Mouse (Mus musculus): ENCODE results near the gene Eci1. TPM values are rescaled to one million over a fixed set of nuclear protein-coding genes. Genes with fewer than 3 reads are reported as not detected.

Eci1 gene
- polyA plus RNA-seq, 1 experiment, result 28.0 TPM

- Histone ChIP-seq H3K4me3 (ENCODE audit: extremely low read depth, insufficient read depth, insufficient read length) (no peak overlapping the region), H3K27me3 (ENCODE audit: control insufficient read depth, insufficient read depth, low read length) (no peaks in the 10 kb centered on the region), H3K27ac (ENCODE audit: insufficient read depth, low read length) (no peak overlapping the region), H3K36me3 (ENCODE audit: control insufficient read depth, insufficient read depth, low read length) (no peaks in the 10 kb centered on the region), H3K4me1 (ENCODE audit: control insufficient read depth, insufficient read depth, insufficient read length) (no peaks in the 10 kb centered on the region)
- DNase-seq (ENCODE audit: low read depth in 1 of 2, low spot score in 2 of 2), result no peak
- 61% methylated on average over 2 of the region's 2 CpGs for WGBS
- no peak for TF ChIP-seq CTCF (IDR thresholded peaks at IDR 0.05; ENCODE audit: extremely low read depth, insufficient read depth, insufficient read length, insufficient replicate concordance)
- no peak for TF ChIP-seq POLR2A (IDR thresholded peaks at IDR 0.05; ENCODE audit: low read depth, low read length)
Measured at GRCm38 (mm10) chr17:24461580-24461979, 35.1 kb downstream of the Eci1 start.

- no peak for DNase-seq (ENCODE audit: low read depth in 1 of 2, low spot score in 2 of 2)
- 100% methylated on average over 1 of the region's 1 CpGs for WGBS
- Histone ChIP-seq H3K27me3 (ENCODE audit: control insufficient read depth, insufficient read depth, low read length) (no peaks in the 10 kb centered on the region), H3K27ac (ENCODE audit: insufficient read depth, low read length) (no peak overlapping the region), H3K36me3 (ENCODE audit: control insufficient read depth, insufficient read depth, low read length) (no peaks in the 10 kb centered on the region), H3K4me1 (ENCODE audit: control insufficient read depth, insufficient read depth, insufficient read length) (no peaks in the 10 kb centered on the region), H3K4me3 (ENCODE audit: extremely low read depth, insufficient read depth, insufficient read length) (no peak overlapping the region)
- TF ChIP-seq CTCF (IDR thresholded peaks at IDR 0.05; ENCODE audit: extremely low read depth, insufficient read depth, insufficient read length, insufficient replicate concordance), result no peak
- TF ChIP-seq POLR2A (IDR thresholded peaks at IDR 0.05; ENCODE audit: low read depth, low read length), result no peak
Measured at GRCm38 (mm10) chr17:24462932-24463331, 36.5 kb downstream of the Eci1 start.

DNA sequence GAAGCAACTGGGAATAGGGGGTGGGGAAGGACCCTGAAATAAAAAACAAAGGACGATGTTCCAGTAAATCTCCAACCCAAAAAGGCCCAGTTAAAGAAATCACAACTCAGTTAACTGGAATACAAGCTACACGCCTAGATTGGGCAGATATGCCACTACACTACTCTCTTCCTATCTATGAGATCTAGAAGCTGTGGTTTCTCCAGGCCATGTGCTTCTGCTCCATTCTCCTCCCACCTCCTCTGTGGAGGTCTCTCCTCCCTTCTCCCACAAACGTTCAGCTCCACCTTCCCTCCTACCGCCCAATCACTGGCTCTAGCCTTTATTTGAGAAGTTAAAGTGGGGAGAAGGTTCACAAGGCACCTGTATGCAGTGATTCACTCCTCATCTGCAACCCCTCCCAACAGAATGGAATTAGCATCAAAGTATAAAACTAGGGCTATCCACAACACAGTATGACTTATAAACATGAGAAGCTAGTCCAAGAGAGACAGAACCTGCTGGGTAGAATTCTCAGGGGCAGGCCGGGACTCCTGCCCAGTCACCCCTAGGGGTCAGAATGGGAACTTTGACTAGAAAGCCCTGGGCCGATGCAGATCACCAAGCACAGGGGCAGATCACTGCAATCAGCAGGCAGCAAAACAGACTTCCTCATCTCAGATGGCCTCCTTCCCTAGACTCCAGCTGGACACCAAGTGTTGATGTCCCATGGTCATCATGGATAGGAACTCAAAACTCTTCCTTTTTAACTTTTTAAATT lies 37.1 kb downstream of the Eci1 start:
- TF ChIP-seq CTCF (IDR thresholded peaks at IDR 0.05; ENCODE audit: extremely low read depth, insufficient read depth, insufficient read length, insufficient replicate concordance) (no peak), POLR2A (IDR thresholded peaks at IDR 0.05; ENCODE audit: low read depth, low read length) (no peak)
- WGBS, result 41% methylated on average over 6 of the region's 6 CpGs
- DNase-seq (ENCODE audit: low read depth in 1 of 2, low spot score in 2 of 2), result no peak
- Histone ChIP-seq H3K27me3 (ENCODE audit: control insufficient read depth, insufficient read depth, low read length) (no peaks in the 10 kb centered on the region), H3K4me1 (ENCODE audit: control insufficient read depth, insufficient read depth, insufficient read length) (no peaks in the 10 kb centered on the region), H3K27ac (ENCODE audit: insufficient read depth, low read length) (no peak overlapping the region), H3K36me3 (ENCODE audit: control insufficient read depth, insufficient read depth, low read length) (no peaks in the 10 kb centered on the region), H3K4me3 (ENCODE audit: extremely low read depth, insufficient read depth, insufficient read length) (no peak overlapping the region)

DNA sequence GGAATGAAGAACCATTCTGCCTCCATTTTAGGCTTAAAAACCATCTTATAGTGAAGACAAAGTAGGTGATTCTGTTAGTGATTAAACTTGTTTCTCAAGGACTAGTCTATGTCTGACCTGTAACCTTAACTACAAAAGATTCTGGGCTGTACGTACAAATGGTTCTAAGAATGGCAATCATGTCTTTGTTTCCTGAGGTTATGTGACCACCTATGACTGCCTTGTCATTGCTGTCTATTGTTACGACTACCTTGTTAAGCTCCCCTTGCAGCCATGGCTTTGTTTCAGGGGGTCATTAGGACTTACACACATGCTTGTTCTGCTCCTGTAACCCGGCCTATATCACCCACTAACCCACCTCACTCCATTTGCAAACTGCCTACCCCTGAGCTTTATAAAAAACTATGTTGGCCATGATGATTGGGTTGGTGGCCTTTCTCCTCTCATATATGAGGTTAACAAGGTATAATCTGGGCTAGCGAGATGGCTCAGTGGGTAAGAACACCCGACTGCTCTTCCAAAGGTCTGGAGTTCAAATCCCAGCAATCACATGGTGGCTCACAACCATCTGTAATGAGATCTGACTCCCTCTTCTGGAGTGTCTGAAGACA lies 42.3 kb downstream of the Eci1 start:
- 96% methylated on average over 5 of the region's 5 CpGs for WGBS
- H3K36me3 ChIP-seq (ENCODE audit: control insufficient read depth, insufficient read depth, low read length), result no peaks in the 10 kb centered on the region
- DNase-seq (ENCODE audit: low read depth in 1 of 2, low spot score in 2 of 2), result no peak
- no peak overlapping the region for H3K27ac ChIP-seq (ENCODE audit: insufficient read depth, low read length)
- peaks cover 12% of the 10 kb centered on the region for H3K4me1 ChIP-seq (ENCODE audit: control insufficient read depth, insufficient read depth, insufficient read length)
- no peak for TF ChIP-seq CTCF (IDR thresholded peaks at IDR 0.05; ENCODE audit: extremely low read depth, insufficient read depth, insufficient read length, insufficient replicate concordance)
- no peak for TF ChIP-seq POLR2A (IDR thresholded peaks at IDR 0.05; ENCODE audit: low read depth, low read length)
- H3K4me3 ChIP-seq (ENCODE audit: extremely low read depth, insufficient read depth, insufficient read length), result no peak overlapping the region
- H3K27me3 ChIP-seq (ENCODE audit: control insufficient read depth, insufficient read depth, low read length), result no peaks in the 10 kb centered on the region

GRCm38 (mm10) chr17:24469336-24469909 lies 43.0 kb downstream of the Eci1 start:
- peaks cover 12% of the 10 kb centered on the region for H3K4me1 ChIP-seq (ENCODE audit: control insufficient read depth, insufficient read depth, insufficient read length)
- H3K36me3 ChIP-seq (ENCODE audit: control insufficient read depth, insufficient read depth, low read length), result no peaks in the 10 kb centered on the region
- TF ChIP-seq POLR2A (IDR thresholded peaks at IDR 0.05; ENCODE audit: low read depth, low read length), result no peak
- no peak for TF ChIP-seq CTCF (IDR thresholded peaks at IDR 0.05; ENCODE audit: extremely low read depth, insufficient read depth, insufficient read length, insufficient replicate concordance)
- H3K27me3 ChIP-seq (ENCODE audit: control insufficient read depth, insufficient read depth, low read length), result no peaks in the 10 kb centered on the region
- WGBS, result 19% methylated on average over 7 of the region's 7 CpGs
- DNase-seq (ENCODE audit: low read depth in 1 of 2, low spot score in 2 of 2), result no peak
- H3K4me3 ChIP-seq (ENCODE audit: extremely low read depth, insufficient read depth, insufficient read length), result peak overlapping the region; percentile 93
- H3K27ac ChIP-seq (ENCODE audit: insufficient read depth, low read length), result peak overlapping the region; percentile 96

- peak; percentile 94 to 97 for DNase-seq (ENCODE audit: low read depth in 1 of 2, low spot score in 2 of 2)
Measured at GRCm38 (mm10) chr17:24469910-24470602, 43.6 kb downstream of the Eci1 start, which contains the start of the genes E4f1 and Pgp. Gene E4f1, minus strand, starts transcription at chr17:24470313. Gene Pgp, plus strand, starts transcription at chr17:24470392.

More at GRCm38 (mm10) chr17:24469910-24470602, 43.6 kb downstream of the Eci1 start, which contains the start of the genes E4f1 and Pgp:
- Histone ChIP-seq H3K36me3 (ENCODE audit: control insufficient read depth, insufficient read depth, low read length) (peaks cover under 1% of the 10 kb centered on the region; the same call in 1 of the 2 replicates), H3K27me3 (ENCODE audit: control insufficient read depth, insufficient read depth, low read length) (no peaks in the 10 kb centered on the region), H3K4me1 (ENCODE audit: control insufficient read depth, insufficient read depth, insufficient read length) (peaks cover 12% of the 10 kb centered on the region), H3K4me3 (ENCODE audit: extremely low read depth, insufficient read depth, insufficient read length) (peak within 1 kb of the TSS; percentile 93), H3K27ac (ENCODE audit: insufficient read depth, low read length) (peak within 1 kb of the TSS; percentile 96)
- TF ChIP-seq POLR2A (IDR thresholded peaks at IDR 0.05; ENCODE audit: low read depth, low read length), result peak; percentile 63
- no peak for TF ChIP-seq CTCF (IDR thresholded peaks at IDR 0.05; ENCODE audit: extremely low read depth, insufficient read depth, insufficient read length, insufficient replicate concordance)
- under 1% methylated on average over 62 of the region's 75 CpGs for WGBS

Data from spleen, adult 2 months (tissue).